Mouse (Mus musculus): ENCODE results near the gene Fcrl1. TPM values are rescaled to one million over a fixed set of nuclear protein-coding genes. Genes with fewer than 3 reads are reported as not detected.

Fcrl1 gene
- 0.38 and 0.69 TPM in 2 replicates for polyA plus RNA-seq (2012; rRNA removed)

GRCm38 (mm10) chr3:87376195-87377165 is at the start of gene Fcrl1:
TSS of gene Fcrl1 (plus strand) at chr3:87376387.

DNA sequence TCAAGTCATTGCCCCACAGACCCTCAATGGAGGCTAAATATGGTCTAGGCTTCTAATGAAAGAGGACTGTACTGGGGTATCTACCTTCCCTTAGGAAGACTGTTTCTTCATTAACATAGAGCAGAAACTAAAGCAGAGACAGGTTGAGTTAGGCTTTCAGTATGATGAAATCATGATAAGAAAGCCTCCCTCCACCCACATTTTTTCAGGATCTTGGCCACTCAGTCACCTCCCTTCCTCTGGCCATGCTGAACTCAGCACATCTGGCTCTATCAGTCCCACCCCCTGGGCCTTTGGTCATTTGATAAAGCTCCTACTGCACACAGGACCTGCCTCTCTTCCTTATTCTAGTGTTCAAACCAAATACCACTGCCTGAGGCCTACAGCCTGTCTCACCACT is 18.6 kb upstream of the Fcrl1 start, which contains the start of gene Cd5l:
Gene Cd5l (plus strand): TSS at position 301 of the 400 bp plus-strand sequence.

GRCm38 (mm10) chr3:87435479-87435878 is 59.3 kb downstream of the Fcrl1 start, which contains the start of gene Fcrl5:
TSS of gene Fcrl5 (plus strand) at chr3:87435773.

Other genes starting within 250 kb of the Fcrl1 start
- 0.85 and 0.89 TPM in 2 replicates for gene Kirrel, start 201.6 kb upstream of the Fcrl1 start, polyA plus RNA-seq (2012; rRNA removed)
- 0.37 and 0.43 TPM in 2 replicates for gene Fcrls, start 112.6 kb upstream of the Fcrl1 start, polyA plus RNA-seq (2012; rRNA removed)
- gene Cd5l, start 18.5 kb upstream of the Fcrl1 start, polyA plus RNA-seq (2012; rRNA removed) = 45.7 and 63.2 TPM in 2 replicates
- 0.01 TPM in 1 of 2 replicates, not detected in the other for gene Fcrl5, start 59.4 kb downstream of the Fcrl1 start, polyA plus RNA-seq (2012; rRNA removed)
- 2.6 and 3.0 TPM in 2 replicates for gene Etv3, start 149.0 kb downstream of the Fcrl1 start, polyA plus RNA-seq (2012; rRNA removed)
- 2.5 and 2.8 TPM in 2 replicates for gene Arhgef11, start 241.2 kb downstream of the Fcrl1 start, polyA plus RNA-seq (2012; rRNA removed)